Mouse (Mus musculus) megakaryocyte, embryonic 14.5 days (primary cell): ENCODE results near the gene Irx5.

Experiments
- FLI1 ChIP-seq: IDR thresholded peaks from 2 replicates; pipeline ENCODE4 v1.6.1; 2012; ENCODE audit warnings: low read length, inconsistent platforms, mixed read lengths
- GATA1 ChIP-seq: IDR thresholded peaks from 3 replicates; pipeline ENCODE4 v1.6.1; 2012; ENCODE audit warnings: mixed read lengths, low read length, inconsistent platforms, borderline replicate concordance

DNA sequence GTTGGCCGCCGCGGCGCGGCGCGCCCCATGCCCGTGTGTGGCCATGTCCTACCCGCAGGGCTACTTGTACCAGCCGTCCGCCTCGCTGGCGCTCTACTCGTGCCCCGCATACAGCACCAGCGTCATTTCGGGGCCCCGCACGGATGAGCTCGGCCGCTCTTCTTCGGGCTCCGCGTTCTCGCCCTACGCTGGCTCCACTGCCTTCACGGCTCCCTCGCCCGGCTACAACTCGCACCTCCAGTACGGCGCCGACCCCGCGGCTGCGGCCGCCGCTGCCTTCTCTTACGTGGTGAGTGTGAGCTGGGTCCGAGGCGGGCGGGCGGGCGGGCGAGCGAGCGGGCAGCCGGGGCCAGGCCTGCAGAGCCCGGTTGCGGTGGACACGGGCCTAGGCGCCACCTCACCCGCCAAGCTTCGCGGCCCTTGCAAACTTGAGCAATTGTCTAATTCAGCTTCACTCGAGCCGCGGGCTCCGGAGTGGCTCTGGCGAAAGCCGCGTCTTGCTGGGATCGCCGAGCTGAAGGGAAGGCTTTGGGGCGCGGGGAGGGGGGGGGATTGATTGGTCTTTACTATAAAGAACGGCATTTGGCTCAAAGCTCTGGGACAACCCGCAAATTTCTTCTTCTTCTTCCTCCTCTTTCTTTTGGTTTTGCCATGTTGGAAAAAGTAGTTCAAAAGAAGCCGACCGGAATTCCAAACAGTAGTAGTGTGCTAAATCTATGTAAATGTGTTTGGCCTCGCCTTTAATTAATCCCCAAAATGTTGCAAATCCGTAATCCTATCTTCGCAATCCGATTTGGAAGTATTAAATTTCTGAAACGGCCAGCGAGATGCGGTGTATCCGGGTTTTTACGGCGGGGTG, 945 bp downstream of the Irx5 start:
- TF ChIP-seq GATA1, result no peak
- TF ChIP-seq FLI1, result no peak
